ENCODE assay signal across 9 mouse cellular contexts in genomic region chr5:124960131-124960901, GRCm38 (mm10). TPM values are rescaled to one million over a fixed set of nuclear protein-coding genes. Genes with fewer than 3 reads are reported as not detected.
DNase-seq lines count a peak whose midpoint lies in the region.
"Had no signal": no experiment of that assay in that cellular context is flagged by ENCODE, and none has a peak within 500 bp of the region (broad histone marks: within the 10 kb centered on the region; RNA-seq: fewer than 3 reads in every experiment).

No protein-coding gene starts in this region.

- DNase-seq in urinary bladder, postnatal 14 days (ENCODE audit: low spot score), result peak; percentile 17
- DNase-seq in urinary bladder, adult 2 months (ENCODE audit: low spot score), result no peak
- peak; percentile 69 to 83 for DNase-seq in frontal cortex, adult 2 months (ENCODE audit: extremely low spot score in 1 of 2, low spot score in 1 of 2)
- peak; percentile 62 to 68 for DNase-seq in heart, postnatal 36 days
- DNase-seq in large intestine, adult 2 months (ENCODE audit: low read depth, low spot score), result peak; percentile 16
- DNase-seq in lung, postnatal 10 days, result peak; percentile 90
- peak; percentile 80 to 89 for DNase-seq in right cerebral cortex, postnatal 10 days (ENCODE audit: low spot score in 2 of 2)
- DNase-seq in thymus, postnatal 10 days (ENCODE audit: low spot score in 2 of 2), result no peak

- intact Hi-C loops in heart, postnatal 36 days (cut with DNase I), result no loop called here

- 8% methylated on average over 18 of the region's 18 CpGs for WGBS in large intestine, adult 2 months

RNA-seq across cellular contexts. Expression of gene Rflna, which starts 42.7 kb away (rescaled TPM):
- polyA plus RNA-seq in urinary bladder, adult 2 months (2012; rRNA removed), result 1.4 and 1.8 TPM in 2 replicates
- 3.7 and 3.8 TPM in 2 replicates for polyA plus RNA-seq in frontal cortex, adult 2 months (2012; rRNA removed)
- under 1 TPM in 1 of 2 experiments, not detected in 1; 0.47 TPM for total RNA-seq in heart, postnatal 36 days (2021)
- polyA plus RNA-seq in large intestine, adult 2 months (2012; rRNA removed), result 1.2 and 1.4 TPM in 2 replicates
- polyA plus RNA-seq: erythroblast, embryonic 14.5 days had no signal

Comparison
In these comparisons a context has a peak if more than half of its experiments do, and no peak if none do; other contexts are left out.
1. DNase-seq: peak in urinary bladder, postnatal 14 days (single experiment), frontal cortex, adult 2 months (2 of 2), heart, postnatal 36 days (2 of 2), large intestine, adult 2 months (single experiment), lung, postnatal 10 days (single experiment) and right cerebral cortex, postnatal 10 days (2 of 2); none in urinary bladder, adult 2 months (single experiment) and thymus, postnatal 10 days (0 of 2).